Mouse (Mus musculus) urinary bladder, postnatal 0 days (tissue): ENCODE data around the gene Aar2. TPM values are rescaled to one million over a fixed set of nuclear protein-coding genes. Genes with fewer than 3 reads are reported as not detected.

Source experiments
- polyA plus RNA-seq: library from polyadenylated mRNA; unstranded; fragments of >200 nt; fragmentation: Nextera tagmentation; extraction: Ambion mirVana; gene quantifications from 2 replicates; pipeline ENCODE4 v1.2.1, GENCODE M21; 2015

Gene Aar2
- polyA plus RNA-seq: 15.3 and 15.5 TPM in 2 replicates

DNA sequence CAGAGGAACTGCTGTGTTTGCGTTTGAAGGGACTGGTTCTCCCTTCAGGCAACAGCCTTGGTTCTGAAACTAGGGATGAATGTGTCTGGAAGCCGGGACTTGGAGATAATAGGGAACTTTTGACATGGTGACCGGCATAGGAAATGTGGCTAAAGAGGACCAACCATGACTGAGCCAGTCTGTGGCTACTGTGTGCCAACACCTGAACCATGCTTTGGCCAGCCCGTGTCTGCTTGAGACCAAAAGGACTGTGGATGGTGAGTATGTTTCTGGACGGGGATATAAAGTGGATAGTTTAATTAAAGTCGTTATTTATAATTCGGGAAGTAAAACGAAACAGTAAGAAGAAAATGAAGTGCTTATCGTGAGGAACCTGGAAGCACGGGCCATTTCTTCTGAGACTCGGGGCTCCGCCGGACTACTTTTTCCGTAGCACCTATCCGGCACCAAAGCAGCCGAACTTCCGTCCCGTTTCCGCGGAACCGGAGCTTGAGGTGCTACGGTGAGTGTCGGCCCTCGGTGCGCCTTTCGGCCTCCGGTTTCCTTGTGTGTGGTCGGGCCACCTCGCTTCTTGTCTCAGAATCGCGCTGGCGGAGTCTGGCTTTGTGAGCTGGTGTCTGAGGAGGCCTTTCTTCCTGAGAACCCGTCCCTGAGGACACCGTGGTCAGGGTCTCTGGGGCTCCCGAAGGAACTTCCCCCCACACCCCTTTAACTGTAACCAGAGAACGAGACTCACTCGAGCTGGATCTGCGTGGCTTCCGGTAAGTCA, at the start of gene Aar2:
Gene Aar2 (plus strand): TSS at position 462 of the 769 bp plus-strand sequence.

GRCm38 (mm10) chr2:156613541-156614257, 66.3 kb downstream of the Aar2 start, which contains the start of gene Dlgap4:
Gene Dlgap4, plus strand, starts transcription at chr2:156613705.

Other genes with a start within 250 kb of the Aar2 start
- 5.5 and 6.3 TPM in 2 replicates for gene Cnbd2, start 235.3 kb upstream of the Aar2 start, polyA plus RNA-seq
- gene Scand1, start 234.9 kb upstream of the Aar2 start, polyA plus RNA-seq: 81.7 and 86.0 TPM in 2 replicates
- 1.9 and 2.5 TPM in 2 replicates for gene Epb41l1, start 126.7 kb upstream of the Aar2 start, polyA plus RNA-seq
- gene Dlgap4, start 66.1 kb downstream of the Aar2 start, polyA plus RNA-seq: 68.8 and 84.3 TPM in 2 replicates
- gene Myl9, start 227.8 kb downstream of the Aar2 start, polyA plus RNA-seq: 8,101 and 8,339 TPM in 2 replicates